Mouse (Mus musculus) CD4-positive naive resting alpha-beta T cell, adult 76 days (primary cell): ENCODE data around the gene Gm8127. TPM values are rescaled to one million over a fixed set of nuclear protein-coding genes. Genes with fewer than 3 reads are reported as not detected.

Experiments
- total RNA-seq: library from RNA; stranded (reverse); gene quantifications from one replicate; pipeline ENCODE4 v1.2.4, GENCODE M21; 2023

Gm8127 gene
- not detected for total RNA-seq

GRCm38 (mm10) chr14:43293503-43293902 lies at the start of gene Gm8127:
Gene Gm8127, minus strand, starts transcription at chr14:43293832.

DNA sequence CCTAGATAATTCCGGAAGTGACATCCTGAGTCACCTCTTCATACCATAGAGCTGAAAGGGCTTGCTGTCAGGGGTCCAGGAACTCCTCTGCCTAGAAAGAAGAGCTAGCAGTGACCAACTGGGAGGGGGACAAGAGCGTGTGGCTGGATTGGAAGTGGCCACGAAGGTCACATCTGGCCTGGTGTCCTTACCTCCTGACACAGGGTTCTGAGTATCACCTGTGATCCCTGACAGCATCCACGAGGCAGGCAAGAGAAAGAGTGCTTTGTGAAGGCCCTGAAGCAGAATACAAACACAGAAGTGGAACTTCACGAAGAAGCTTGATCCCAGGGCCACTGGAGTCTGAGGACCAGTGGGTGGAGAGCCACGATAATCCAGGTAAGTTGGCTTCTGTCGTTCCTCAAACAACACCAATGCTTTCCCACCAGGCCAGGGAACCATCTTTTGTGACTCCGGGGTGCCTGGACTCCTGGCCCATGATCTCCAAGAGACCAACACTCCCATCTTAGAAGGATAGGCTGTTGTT lies 18.6 kb downstream of the Gm8127 start, which contains the start of gene Gm9732:
TSS of gene Gm9732 (plus strand) at position 51 of the 526 bp plus-strand sequence.

DNA sequence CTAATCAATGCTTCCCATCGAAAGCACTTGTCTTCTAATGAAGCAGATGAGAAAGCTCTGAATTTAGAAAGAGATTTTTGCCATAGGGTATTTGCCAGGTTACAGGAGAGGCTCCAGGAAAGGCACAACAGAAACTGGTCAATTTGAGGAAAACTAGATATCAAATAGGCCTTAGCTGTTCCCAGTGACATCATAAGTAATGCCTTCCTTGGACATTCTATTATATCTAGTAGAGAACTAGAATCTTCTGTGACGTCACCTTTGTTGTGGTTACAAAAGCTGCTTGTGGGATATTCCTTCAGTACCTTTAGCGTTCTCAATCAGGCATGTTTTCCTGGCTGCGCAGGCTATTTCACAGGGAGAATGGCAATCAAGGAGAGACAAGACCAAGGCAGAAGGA lies 35.3 kb downstream of the Gm8127 start, which contains the start of gene Gm8126:
TSS of gene Gm8126 (plus strand) at position 301 of the 400 bp plus-strand sequence.

Other genes with a start within 250 kb of the Gm8127 start
- not detected for gene Gm8094, start 217.2 kb downstream of the Gm8127 start, total RNA-seq
- gene Gm8104, start 193.2 kb downstream of the Gm8127 start, total RNA-seq = not detected
- not detected for gene Gm7233, start 114.0 kb downstream of the Gm8127 start, total RNA-seq
- not detected for gene Gm8122, start 58.5 kb downstream of the Gm8127 start, total RNA-seq
- gene Gm8126, start 35.2 kb downstream of the Gm8127 start, total RNA-seq = not detected
- not detected for gene Gm9732, start 18.8 kb downstream of the Gm8127 start, total RNA-seq
- not detected for gene 1700001F09Rik, start 54.0 kb upstream of the Gm8127 start, total RNA-seq
- gene Gm8138, start 122.5 kb upstream of the Gm8127 start, total RNA-seq = not detected
- not detected for gene Gm5799, start 249.7 kb upstream of the Gm8127 start, total RNA-seq